Comparison of ENCODE assay signal across 8 mouse cellular contexts in the genomic region with DNA sequence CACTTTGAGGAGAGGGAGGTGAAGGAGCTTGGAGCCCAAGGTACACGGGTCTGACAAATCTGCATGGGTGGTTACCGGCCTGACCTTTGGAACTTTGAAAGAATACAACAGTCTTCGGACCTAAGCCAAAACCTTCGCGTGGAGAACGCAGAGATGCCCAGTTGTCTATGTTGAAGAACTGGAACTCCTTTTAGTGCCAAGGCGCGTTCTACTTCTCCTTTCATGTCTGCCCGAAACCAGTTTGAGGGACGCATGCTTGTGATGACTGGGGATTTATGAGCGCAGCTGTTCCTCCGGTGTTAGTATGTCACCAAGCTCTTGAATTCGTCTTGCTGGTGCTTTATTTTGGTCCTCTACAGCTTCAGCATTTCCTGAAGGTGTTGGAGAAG. TPM values are rescaled to one million over a fixed set of nuclear protein-coding genes. Genes with fewer than 3 reads are reported as not detected.
DNase-seq lines count a peak whose midpoint lies in the region; ATAC-seq and TF ChIP-seq lines count a peak whose summit lies in the region.

No protein-coding gene starts in this region.

- WGBS in hindbrain, embryonic 12.5 days, result 82% methylated on average over 13 of the region's 13 CpGs
- WGBS in liver, embryonic 15.5 days (ENCODE audit: insufficient replicate concordance), result 50% methylated on average over 13 of the region's 13 CpGs

- no peaks in the 10 kb centered on the region for H3K9me3 ChIP-seq in G1E (replicated peaks)
- H3K9me3 ChIP-seq in hindbrain, embryonic 12.5 days (replicated peaks), result no peaks in the 10 kb centered on the region
- H3K9me3 ChIP-seq in liver, embryonic 15.5 days (replicated peaks), result no peaks in the 10 kb centered on the region

- peaks cover 37% of the 10 kb centered on the region for H3K4me1 ChIP-seq in G1E (ENCODE audit: insufficient read depth, low read depth, low read length)
- peaks cover 32% of the 10 kb centered on the region for H3K4me1 ChIP-seq in hindbrain, embryonic 12.5 days
- H3K4me1 ChIP-seq in liver, embryonic 15.5 days (replicated peaks), result peaks cover 43% of the 10 kb centered on the region

- peak overlapping the region; percentile 45; the same call in 1 of the 2 replicates for H3K9ac ChIP-seq in hindbrain, embryonic 12.5 days
- peak overlapping the region; percentile 69; the same call in 1 of the 2 replicates for H3K9ac ChIP-seq in liver, embryonic 15.5 days

- TF ChIP-seq CTCF in G1E (IDR thresholded peaks at IDR 0.05; ENCODE audit: low read depth, low read length), result no peak

- peaks cover 33% of the 10 kb centered on the region for H3K36me3 ChIP-seq in G1E (replicated peaks)
- H3K36me3 ChIP-seq in hindbrain, embryonic 12.5 days, result no peaks in the 10 kb centered on the region; the same call in 1 of the 2 replicates
- H3K36me3 ChIP-seq in liver, embryonic 15.5 days (replicated peaks), result no peaks in the 10 kb centered on the region

- peak overlapping the region; percentile 83 for H3K4me2 ChIP-seq in hindbrain, embryonic 12.5 days (replicated peaks)
- peak overlapping the region; percentile 81 for H3K4me2 ChIP-seq in liver, embryonic 15.5 days

- no peaks in the 10 kb centered on the region for H3K27me3 ChIP-seq in G1E (ENCODE audit: insufficient read depth, low read length)
- no peaks in the 10 kb centered on the region for H3K27me3 ChIP-seq in hindbrain, embryonic 12.5 days
- peaks cover 8% of the 10 kb centered on the region for H3K27me3 ChIP-seq in liver, embryonic 15.5 days

- peak overlapping the region; percentile 77 for H3K4me3 ChIP-seq in G1E (ENCODE audit: low read depth, low read length)
- peak overlapping the region; percentile 66 for H3K4me3 ChIP-seq in hindbrain, embryonic 12.5 days
- peak overlapping the region; percentile 74 for H3K4me3 ChIP-seq in liver, embryonic 15.5 days (replicated peaks)

- no peak overlapping the region for H3K27ac ChIP-seq in hindbrain, embryonic 12.5 days
- H3K27ac ChIP-seq in liver, embryonic 15.5 days (replicated peaks), result peak overlapping the region; percentile 75

- ATAC-seq in CD4-positive, CD25-positive, alpha-beta regulatory T cell, adult 4 months, result no peak
- no peak for ATAC-seq in G1E (ENCODE audit: extremely low read depth, insufficient number of reproducible peaks, low FRiP score, poor library complexity, severe bottlenecking)
- ATAC-seq in hindbrain, embryonic 12.5 days (ENCODE audit: low FRiP score), result no peak
- no peak for ATAC-seq in liver, embryonic 15.5 days (ENCODE audit: insufficient read depth)
- no peak for ATAC-seq in activated CD4-positive, CD25-positive, alpha-beta regulatory T cell, adult 4 months

- peak; percentile 24 for DNase-seq in CD4-positive, CD25-positive, alpha-beta regulatory T cell, adult 2 months (ENCODE audit: low read depth, low spot score)
- no peak for DNase-seq in G1E (ENCODE audit: low spot score)
- DNase-seq in spleen, postnatal 36 days (ENCODE audit: low spot score in 2 of 2), result peak; percentile 69 to 70
- DNase-seq in frontal cortex, postnatal 14 days (ENCODE audit: low spot score in 2 of 2), result no peak

RNA-seq across cellular contexts. Expression of gene Scamp2, which starts 1.0 kb away (rescaled TPM):
- 100 to 1,000 TPM in 1 of 2 experiments, 10 to 100 TPM in 1; 92.6 to 119 TPM for polyA plus RNA-seq in CD4-positive, CD25-positive, alpha-beta regulatory T cell, adult 4 months (2017; shearing (Covaris generic))
- total RNA-seq in G1E (2014; fragmentation: Nextera tagmentation), result 18.0 and 26.6 TPM in 2 replicates
- 16.6 and 19.4 TPM in 2 replicates for total RNA-seq in G1E (2017)
- 7.4 and 19.2 TPM in 2 replicates for polyA plus RNA-seq in G1E (2012)
- 61.9 and 63.3 TPM in 2 replicates for polyA plus RNA-seq in hindbrain, embryonic 12.5 days (2016; fragmentation: Nextera tagmentation; extraction: Ambion mirVana)
- polyA plus RNA-seq in liver, embryonic 15.5 days (2015; fragmentation: Nextera tagmentation; extraction: Ambion mirVana), result 24.9 and 25.7 TPM in 2 replicates
- polyA plus RNA-seq in activated CD4-positive, CD25-positive, alpha-beta regulatory T cell, adult 4 months (2017; shearing (Covaris generic)), result 10 to 100 TPM; 68.7 to 92.7 TPM

RNA-seq across cellular contexts. Expression of gene Mpi, which starts 9.1 kb away (rescaled TPM):
- 10 to 100 TPM; 15.7 to 17.9 TPM for polyA plus RNA-seq in CD4-positive, CD25-positive, alpha-beta regulatory T cell, adult 4 months (2017; shearing (Covaris generic))
- 11.1 and 12.3 TPM in 2 replicates for total RNA-seq in G1E (2014; fragmentation: Nextera tagmentation)
- 12.1 and 12.5 TPM in 2 replicates for total RNA-seq in G1E (2017)
- polyA plus RNA-seq in G1E (2012), result 2.5 and 4.4 TPM in 2 replicates
- polyA plus RNA-seq in hindbrain, embryonic 12.5 days (2016; fragmentation: Nextera tagmentation; extraction: Ambion mirVana), result 59.2 and 61.4 TPM in 2 replicates
- polyA plus RNA-seq in liver, embryonic 15.5 days (2015; fragmentation: Nextera tagmentation; extraction: Ambion mirVana), result 11.9 and 12.5 TPM in 2 replicates
- polyA plus RNA-seq in activated CD4-positive, CD25-positive, alpha-beta regulatory T cell, adult 4 months (2017; shearing (Covaris generic)), result 10 to 100 TPM in 1 of 2 experiments, 1 to 10 TPM in 1; 7.8 to 14.8 TPM

RNA-seq across cellular contexts. Expression of gene Fam219b, which starts 24.4 kb away (rescaled TPM):
- 10 to 100 TPM; 22.2 to 29.8 TPM for polyA plus RNA-seq in CD4-positive, CD25-positive, alpha-beta regulatory T cell, adult 4 months (2017; shearing (Covaris generic))
- total RNA-seq in G1E (2014; fragmentation: Nextera tagmentation) (8.1 and 9.5 TPM in 2 replicates), G1E (2017) (12.2 and 15.5 TPM in 2 replicates)
- polyA plus RNA-seq in G1E (2012), result 11.3 and 16.8 TPM in 2 replicates
- 20.0 and 21.0 TPM in 2 replicates for polyA plus RNA-seq in hindbrain, embryonic 12.5 days (2016; fragmentation: Nextera tagmentation; extraction: Ambion mirVana)
- polyA plus RNA-seq in liver, embryonic 15.5 days (2015; fragmentation: Nextera tagmentation; extraction: Ambion mirVana), result 6.1 and 6.5 TPM in 2 replicates
- polyA plus RNA-seq in activated CD4-positive, CD25-positive, alpha-beta regulatory T cell, adult 4 months (2017; shearing (Covaris generic)), result 10 to 100 TPM; 21.7 to 33.7 TPM

RNA-seq across cellular contexts. Expression of gene Ulk3, which starts 27.5 kb away (rescaled TPM):
- 10 to 100 TPM; 27.0 to 48.2 TPM for polyA plus RNA-seq in CD4-positive, CD25-positive, alpha-beta regulatory T cell, adult 4 months (2017; shearing (Covaris generic))
- 14.1 and 14.3 TPM in 2 replicates for total RNA-seq in G1E (2014; fragmentation: Nextera tagmentation)
- 10.0 and 10.5 TPM in 2 replicates for total RNA-seq in G1E (2017)
- polyA plus RNA-seq in G1E (2012), result 3.3 and 3.4 TPM in 2 replicates
- 20.0 and 20.1 TPM in 2 replicates for polyA plus RNA-seq in hindbrain, embryonic 12.5 days (2016; fragmentation: Nextera tagmentation; extraction: Ambion mirVana)
- 3.5 and 4.4 TPM in 2 replicates for polyA plus RNA-seq in liver, embryonic 15.5 days (2015; fragmentation: Nextera tagmentation; extraction: Ambion mirVana)
- 10 to 100 TPM; 25.1 to 29.3 TPM for polyA plus RNA-seq in activated CD4-positive, CD25-positive, alpha-beta regulatory T cell, adult 4 months (2017; shearing (Covaris generic))

RNA-seq across cellular contexts. Expression of gene Cox5a, which starts 40.6 kb away (rescaled TPM):
- 100 to 1,000 TPM; 197 to 242 TPM for polyA plus RNA-seq in CD4-positive, CD25-positive, alpha-beta regulatory T cell, adult 4 months (2017; shearing (Covaris generic))
- 88.8 and 106 TPM in 2 replicates for total RNA-seq in G1E (2014; fragmentation: Nextera tagmentation)
- total RNA-seq in G1E (2017), result 129 and 181 TPM in 2 replicates
- 455 and 528 TPM in 2 replicates for polyA plus RNA-seq in G1E (2012)
- polyA plus RNA-seq in hindbrain, embryonic 12.5 days (2016; fragmentation: Nextera tagmentation; extraction: Ambion mirVana), result 655 and 680 TPM in 2 replicates
- 249 and 287 TPM in 2 replicates for polyA plus RNA-seq in liver, embryonic 15.5 days (2015; fragmentation: Nextera tagmentation; extraction: Ambion mirVana)
- 100 to 1,000 TPM; 315 to 368 TPM for polyA plus RNA-seq in activated CD4-positive, CD25-positive, alpha-beta regulatory T cell, adult 4 months (2017; shearing (Covaris generic))

Comparison
In these comparisons a context has a peak if more than half of its experiments do, and no peak if none do; other contexts are left out.
1. DNase-seq: peak in CD4-positive, CD25-positive, alpha-beta regulatory T cell, adult 2 months (single experiment) and spleen, postnatal 36 days (2 of 2); none in G1E (single experiment) and frontal cortex, postnatal 14 days (0 of 2).
2. Peak in every context shown above with its lines, with median percentiles within 50 percentile points of each other: H3K4me3 ChIP-seq.